Mouse (Mus musculus) kidney, adult 9 months (tissue): Measurements from ENCODE around the gene Nagpa.

ENCODE experiments used
- DNase-seq: peaks from one replicate; pipeline ENCODE4 v3.0.0; 2022

The Nagpa gene

DNA sequence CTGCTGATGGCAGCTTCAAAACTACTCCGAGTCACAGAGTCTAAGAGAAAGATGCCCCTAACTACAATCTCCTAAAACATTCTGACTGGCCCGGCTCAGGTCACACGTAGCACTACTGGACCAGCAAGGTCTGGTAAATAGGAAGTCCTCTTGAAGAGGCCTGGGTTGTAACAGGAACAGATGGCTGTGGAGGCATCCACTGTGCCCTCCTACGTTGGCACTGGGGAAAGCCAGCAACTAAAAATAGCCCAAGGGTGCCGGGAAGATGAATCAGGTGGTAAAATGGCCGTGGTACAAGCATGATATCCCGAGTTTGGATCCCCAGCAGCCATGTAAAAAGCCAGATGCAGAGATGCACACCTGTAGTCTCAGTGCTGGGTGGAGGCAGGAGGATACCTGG is 17.6 kb downstream of the Nagpa start:
- DNase-seq, result no peak

DNA sequence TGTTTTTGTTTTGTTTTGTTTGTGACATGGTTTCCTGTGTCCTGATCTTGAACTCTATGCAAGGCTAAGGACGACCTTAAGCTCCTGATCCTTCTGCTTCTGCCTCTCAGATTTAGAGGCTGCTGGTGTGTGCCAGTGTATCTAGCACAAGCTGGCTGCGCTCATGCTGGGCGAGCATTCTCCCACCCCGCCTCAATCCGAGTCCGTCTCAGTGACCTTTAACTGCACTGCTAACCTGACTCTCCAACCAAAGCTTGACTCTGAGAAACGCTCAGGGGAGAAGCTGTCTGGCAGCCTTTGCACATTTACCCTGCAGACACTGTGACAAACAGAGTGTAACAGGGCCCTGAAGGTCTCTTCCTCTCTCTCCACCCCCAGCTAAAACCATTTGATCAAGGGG is 18.1 kb downstream of the Nagpa start:
- DNase-seq, result peak; percentile 26

DNA sequence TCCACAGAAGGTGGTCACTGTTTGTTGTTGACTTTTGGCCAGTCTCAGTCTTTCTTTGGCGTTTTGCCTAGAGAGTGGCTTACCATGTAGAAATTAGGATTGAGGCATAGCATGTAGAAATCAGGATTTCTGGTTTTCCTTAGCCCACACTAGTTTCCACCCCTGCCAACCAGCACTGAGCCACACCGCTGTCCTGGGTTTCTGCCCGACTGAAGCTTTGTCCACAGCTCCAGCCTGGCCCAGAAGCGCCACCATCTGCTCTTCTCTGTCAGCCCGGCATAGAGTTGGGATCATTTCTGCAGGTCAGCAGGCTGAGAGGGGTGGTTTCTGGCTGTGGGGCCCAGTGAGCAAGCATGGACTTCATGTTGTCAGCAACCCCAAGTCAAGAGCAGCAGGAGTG is 18.9 kb downstream of the Nagpa start:
- no peak for DNase-seq

DNA sequence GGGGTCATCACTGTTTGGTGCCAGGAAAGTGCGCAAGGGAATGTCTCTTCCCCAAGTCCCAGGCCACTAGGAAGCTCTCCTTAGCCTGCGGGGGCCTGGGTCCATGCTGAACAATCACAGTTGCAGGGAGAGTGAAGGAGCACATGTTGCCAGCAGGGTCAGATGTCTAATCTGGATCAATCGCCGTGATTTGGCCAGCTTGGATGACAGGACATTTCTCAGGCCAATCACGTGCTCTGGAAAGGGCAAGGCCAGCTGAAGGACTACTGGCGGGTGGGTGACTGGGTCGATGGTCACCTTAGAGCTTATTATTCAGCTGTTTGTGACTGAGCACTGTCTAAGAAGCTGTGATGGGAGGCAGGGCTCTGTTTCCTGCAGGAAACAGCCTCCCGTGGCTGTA is 19.7 kb downstream of the Nagpa start:
- DNase-seq, result no peak

DNA sequence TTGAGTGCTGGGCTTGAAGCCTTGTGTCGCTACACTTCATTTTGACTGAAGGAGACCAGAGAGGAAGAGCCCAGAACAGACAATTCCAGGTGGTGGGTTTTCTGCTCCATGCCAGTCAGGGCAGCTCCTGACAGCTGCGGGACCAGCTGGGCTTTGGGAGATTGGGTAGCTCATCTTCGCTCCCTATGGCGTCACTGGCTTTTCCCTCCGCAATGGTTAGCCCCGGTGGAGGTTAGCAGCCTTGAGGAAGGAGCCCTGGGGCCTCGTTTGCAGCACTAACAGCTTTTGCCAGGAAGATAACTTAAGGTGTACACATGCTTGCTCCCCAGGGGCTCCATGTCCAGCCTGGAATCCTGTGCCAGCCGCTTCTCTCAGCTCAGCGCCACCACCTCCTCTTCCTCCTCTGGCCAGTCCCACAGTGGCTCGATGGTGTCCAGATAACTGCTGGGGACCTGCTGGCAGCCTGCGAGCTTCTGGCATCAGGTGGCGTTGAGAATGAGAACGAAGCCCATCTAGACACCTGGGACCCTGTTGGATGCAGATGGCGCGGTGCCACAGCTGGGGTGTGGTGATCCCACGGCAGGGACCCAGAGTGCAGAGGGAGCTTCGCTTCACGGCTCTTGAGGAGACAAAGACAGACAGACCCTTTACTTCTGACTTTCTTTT is 20.4 kb downstream of the Nagpa start:
- no peak for DNase-seq

DNA sequence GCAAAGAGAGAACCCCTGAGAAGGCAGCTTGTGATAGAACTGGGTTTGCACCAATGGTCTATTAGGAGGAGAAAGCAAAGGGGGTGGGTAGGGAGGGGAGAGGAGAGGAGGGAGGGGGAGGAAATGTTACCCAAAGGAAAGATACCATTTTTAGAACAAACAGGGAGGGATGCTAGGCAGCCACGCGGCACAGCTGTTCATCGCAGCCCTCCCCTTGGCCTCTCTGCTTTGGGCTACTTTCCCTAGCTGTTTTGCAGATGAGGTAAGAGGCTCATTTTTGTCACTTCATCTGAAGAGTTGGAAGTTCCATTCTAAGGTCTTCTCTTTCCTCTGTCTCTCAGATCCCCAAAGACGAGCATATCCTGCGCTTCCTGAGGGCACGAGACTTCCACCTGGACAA is 31.2 kb downstream of the Nagpa start:
- no peak for DNase-seq

DNA sequence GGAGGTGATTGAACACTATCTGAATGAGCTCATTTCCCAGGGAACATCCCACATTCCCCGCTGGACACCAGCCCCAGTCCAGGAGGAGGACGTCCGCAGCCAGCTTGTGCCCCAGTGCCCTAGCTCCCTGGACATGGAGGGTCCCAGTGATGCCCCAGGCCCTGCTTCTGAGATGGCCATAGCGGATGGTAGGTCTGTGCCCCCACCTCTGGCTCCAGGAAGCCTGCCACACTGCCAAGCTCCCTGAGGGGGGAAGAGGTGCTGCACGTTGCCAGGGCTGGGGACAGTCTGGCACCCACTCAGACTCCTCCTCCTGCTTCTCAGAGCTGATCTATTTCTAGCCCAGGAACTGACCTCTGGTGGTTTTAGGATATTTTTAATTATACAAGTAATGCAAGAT is 35.0 kb downstream of the Nagpa start:
- peak; percentile 21 for DNase-seq

DNA sequence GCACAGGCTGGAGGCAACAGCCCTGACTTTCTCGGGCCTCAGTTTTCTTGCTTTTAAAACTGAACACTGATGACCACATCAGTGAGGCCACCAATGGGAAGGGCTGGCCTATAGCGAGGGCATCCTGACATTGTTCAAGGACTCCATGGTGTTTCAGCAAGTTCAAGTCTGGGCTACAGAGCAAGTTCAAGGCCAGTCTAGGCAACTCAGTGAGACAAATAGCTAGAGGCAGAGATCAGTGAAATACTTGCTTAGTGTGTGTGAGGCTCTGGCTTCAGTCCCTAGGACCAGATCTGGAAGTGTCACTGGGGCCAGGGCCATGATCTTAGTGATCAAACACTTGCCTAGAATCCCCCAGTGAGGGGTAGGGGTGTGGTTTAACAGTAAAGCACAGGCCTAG is 35.8 kb downstream of the Nagpa start:
- no peak for DNase-seq

DNA sequence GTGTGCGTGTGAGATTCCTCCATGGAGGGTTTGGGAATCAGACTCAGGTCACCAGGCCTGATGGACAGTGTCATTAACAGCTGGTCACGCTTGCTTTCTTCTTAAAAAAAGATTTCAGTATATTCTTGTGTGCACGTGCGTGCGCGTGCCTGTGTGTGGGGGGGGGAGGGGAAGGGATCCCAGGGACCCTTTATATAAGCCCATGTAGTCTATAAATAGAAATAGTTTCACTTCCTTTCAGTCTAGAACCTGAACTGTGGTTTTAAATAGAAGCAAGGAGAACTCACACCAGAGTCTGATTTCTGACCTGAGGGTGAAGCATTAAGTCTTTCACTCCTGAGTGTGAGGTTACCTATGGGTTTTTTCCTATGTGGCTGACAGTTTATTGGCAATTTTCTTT is 39.5 kb downstream of the Nagpa start:
- no peak for DNase-seq

DNA sequence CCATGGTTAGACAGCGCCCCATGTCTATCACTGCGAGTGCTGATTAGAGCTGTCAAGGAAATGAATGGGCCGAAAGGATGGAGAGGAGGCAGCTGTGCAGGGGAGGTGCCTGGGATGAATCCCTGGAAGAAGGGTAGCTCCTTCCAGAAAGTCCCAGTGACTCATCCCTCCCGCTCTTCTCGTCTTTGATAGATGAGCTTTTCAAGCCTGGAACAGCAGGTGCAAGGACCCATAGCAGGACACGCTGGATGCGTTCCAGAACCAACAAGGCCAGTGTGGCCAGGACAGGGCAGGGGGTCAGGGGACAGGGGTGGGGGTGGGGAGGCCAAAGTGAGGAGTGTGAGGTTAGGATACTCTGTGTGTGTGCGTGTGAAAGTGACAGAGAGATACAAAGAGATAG is 44.6 kb downstream of the Nagpa start:
- no peak for DNase-seq

DNA sequence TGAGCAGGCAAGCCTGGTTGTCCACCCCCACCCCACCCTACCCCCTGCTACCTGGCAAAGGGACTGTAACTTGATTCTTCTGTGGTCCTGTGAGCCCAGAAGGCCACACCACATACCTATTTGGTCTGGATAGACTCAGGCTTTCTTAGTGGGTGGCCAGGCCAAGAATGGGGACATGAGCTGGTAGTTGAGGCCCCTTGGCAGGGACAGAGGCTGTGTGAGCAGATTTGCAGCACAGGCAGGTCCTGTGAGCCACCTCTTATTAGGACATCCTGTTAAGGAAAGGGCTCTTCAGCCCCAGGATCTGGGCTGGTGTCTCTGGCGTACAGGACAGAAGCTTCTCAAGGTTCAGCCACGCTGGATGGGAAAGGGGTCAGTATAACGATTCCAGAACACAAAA is 46.7 kb downstream of the Nagpa start:
- no peak for DNase-seq

DNA sequence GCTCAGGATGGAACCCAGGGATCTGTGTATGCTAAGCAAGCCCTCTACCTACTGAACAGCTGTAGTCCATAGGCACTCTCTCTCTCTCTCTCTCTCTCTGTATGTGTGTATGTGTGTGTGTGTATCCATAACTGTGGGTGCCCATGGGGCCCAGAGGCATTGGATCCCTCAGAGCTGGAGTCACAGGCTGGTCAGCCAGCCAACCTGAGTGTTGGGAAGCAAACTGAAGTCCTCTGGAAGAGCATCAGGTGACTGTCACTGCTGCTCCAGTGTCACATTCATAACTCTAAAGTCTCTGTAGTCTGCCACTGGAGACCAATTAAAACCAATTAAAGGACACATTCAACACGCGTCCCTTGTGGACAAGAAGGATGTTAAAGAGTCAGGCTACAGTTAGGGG is 47.3 kb downstream of the Nagpa start:
- DNase-seq, result no peak

DNA sequence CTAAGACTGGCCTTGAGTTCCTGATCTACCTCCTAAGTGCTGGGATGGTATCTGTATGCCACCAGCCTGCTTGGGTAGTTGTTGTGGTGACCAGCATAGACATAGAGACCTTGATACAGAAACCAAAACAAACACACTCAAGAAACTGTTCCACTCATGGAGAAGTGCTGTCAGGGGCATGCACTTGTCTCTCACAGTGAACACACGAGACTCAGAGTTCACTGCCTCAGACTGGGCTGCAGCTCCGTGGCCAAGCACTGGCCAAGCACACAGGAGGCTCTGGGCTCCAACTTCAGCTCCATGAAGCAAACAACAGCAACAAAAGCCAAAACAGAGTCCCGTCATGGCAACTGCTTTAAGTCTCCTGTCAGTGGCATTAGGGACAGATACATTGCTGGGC is 48.8 kb downstream of the Nagpa start:
- DNase-seq, result no peak

DNA sequence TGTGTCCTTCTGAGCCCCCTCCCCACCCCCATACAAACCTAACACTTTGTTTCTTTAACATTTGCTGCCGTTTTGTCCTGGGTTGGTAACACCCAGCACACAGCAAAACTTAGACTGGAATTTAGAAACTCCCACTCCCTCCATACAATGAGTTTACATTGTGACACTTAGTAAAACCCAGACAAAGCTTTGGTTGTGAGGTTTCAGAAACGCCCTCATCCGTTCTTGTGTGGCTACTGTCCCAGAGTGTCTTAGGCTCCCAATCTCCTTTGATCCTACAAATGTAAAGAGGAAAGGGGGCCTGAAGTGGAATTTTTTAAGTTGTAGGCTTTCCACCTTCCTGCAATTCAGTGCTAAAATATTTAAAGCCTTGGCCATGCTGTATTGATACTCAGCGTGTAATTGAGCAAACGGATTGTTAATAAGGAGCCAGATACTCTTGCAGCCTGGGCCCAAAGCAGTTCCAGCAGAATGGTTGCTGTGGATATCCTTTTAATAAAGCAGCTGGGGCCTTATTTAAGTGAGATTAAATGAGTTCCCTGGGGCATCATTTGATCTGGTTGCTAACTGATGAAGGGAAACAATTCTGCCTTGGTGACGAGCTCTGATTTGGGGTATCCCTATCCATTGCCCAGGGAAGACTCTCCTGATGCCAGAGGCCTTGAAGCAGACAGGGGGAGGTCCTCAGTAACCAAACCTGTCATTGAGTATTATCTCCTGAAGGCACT is 50.3 kb downstream of the Nagpa start:
- DNase-seq, result no peak

DNA sequence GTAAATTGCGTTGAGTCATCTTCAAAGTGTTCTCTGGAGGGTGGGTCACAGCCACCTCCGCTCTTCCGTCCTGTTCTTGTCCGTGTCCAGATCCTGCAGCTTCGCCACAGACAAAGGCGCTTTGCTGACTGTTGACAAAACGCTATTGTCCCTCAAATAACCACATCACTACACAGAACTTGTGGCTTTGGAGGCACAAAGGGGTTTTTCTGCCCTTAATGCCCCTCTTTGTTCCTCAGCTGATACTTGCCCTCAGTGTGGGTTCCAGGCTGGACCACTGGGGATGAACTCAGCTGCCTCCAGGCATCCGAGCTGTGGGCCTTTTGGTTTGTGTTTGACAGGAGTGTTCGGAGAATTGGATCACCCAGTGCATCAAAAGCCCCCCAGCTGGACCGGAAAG is 53.3 kb downstream of the Nagpa start:
- DNase-seq, result no peak

DNA sequence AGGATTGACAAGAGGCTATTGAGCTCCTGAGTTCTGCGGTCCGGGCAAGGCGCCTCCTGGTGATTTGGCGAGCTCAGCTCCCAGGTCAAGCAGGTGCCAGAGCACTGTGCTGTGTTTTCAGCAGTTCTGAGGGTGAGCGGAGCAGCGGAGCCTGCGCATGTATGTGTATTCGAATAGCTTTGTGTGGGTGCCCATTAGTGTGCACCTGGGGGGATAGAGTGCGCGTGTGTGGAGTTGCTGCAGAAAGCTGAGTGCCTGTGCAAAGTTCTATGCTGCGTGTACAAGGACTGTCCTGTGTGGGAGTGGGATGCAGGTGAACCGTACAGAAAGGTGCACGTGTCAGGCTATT is 56.8 kb downstream of the Nagpa start, which contains the start of gene Sec14l5:
Gene Sec14l5, plus strand, starts transcription at position 73 of the 349 bp plus-strand sequence.
- no peak for DNase-seq

DNA sequence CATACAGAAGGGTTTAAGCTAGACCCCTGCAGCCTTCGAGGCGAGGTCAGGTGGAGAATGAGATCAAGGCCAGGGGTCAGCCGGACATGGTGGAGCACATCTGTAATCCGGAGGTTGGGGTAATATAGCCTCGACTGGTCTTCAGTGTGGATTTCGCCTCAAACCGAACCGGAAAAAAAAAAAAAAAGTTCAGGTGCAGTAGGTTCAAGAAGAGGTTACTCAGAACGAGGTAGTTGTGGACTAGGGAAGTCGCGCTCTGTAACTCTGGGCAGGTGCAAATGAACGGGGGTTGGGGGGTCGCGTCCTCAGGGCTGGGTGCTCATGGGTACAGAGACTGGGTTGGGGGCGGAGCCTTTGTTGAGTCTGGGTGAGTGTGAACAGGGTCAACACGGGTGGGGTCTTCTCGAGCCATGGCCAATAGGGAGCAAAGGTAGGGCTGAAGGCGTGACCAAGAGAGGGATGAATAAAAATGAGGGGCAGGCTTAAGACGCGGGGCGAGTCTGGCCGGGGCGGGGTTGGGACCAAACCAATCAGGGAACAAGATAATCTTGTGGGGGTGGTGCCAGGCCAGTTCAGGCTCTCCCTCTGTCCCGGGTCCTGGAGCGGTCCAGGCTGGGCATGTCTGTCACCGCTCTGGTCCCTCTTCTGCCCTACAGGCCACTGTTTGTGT is 57.3 kb downstream of the Nagpa start:
- peak; percentile 90 for DNase-seq

DNA sequence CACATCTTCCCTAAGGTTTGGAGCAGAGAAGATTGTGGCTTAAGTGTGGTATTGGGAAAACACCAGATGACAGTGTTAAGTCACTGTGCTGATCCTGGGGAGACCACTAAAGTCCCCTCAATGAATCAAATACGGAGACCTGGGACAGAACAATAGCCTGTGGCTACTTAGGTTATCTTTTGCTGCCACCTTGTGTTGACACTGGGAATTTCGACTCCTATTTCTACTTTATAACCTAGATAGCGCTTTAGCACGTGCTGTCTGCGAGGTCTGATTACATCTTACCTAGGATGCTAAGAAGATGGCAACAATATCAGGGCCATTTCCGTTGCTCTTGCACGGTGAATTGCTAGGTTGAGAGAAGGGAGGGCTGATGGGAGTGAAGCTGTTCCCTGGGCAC is 58.2 kb downstream of the Nagpa start:
- DNase-seq, result peak; percentile 88
